Mouse (Mus musculus) colon, adult 2 months (tissue): ENCODE results near the gene Tbca. TPM values are rescaled to one million over a fixed set of nuclear protein-coding genes. Genes with fewer than 3 reads are reported as not detected.

Experiments used
- polyA plus RNA-seq: library from polyadenylated mRNA; depleted of rRNA; stranded (reverse); fragments of >200 nt; gene quantifications from 2 replicates; pipeline ENCODE4 v1.2.3, GENCODE M21; 2012; rRNA removed

Gene Tbca
- polyA plus RNA-seq = 4.5 and 4.8 TPM in 2 replicates

GRCm38 (mm10) chr13:94788771-94789649 lies at the start of gene Tbca:
Gene Tbca (plus strand): TSS chr13:94788910.

GRCm38 (mm10) chr13:94875396-94875880 lies 86.7 kb downstream of the Tbca start, which contains the start of gene Otp:
Gene Otp (plus strand): TSS chr13:94875602.

Other genes starting within 250 kb of the Tbca start
- gene Otp, start 86.7 kb downstream of the Tbca start, polyA plus RNA-seq = not detected in 2 replicates
- gene Wdr41, start 187.4 kb downstream of the Tbca start, polyA plus RNA-seq = 7.6 and 9.0 TPM in 2 replicates